8 mouse cellular contexts compared by ENCODE assay signal in the genomic region with DNA sequence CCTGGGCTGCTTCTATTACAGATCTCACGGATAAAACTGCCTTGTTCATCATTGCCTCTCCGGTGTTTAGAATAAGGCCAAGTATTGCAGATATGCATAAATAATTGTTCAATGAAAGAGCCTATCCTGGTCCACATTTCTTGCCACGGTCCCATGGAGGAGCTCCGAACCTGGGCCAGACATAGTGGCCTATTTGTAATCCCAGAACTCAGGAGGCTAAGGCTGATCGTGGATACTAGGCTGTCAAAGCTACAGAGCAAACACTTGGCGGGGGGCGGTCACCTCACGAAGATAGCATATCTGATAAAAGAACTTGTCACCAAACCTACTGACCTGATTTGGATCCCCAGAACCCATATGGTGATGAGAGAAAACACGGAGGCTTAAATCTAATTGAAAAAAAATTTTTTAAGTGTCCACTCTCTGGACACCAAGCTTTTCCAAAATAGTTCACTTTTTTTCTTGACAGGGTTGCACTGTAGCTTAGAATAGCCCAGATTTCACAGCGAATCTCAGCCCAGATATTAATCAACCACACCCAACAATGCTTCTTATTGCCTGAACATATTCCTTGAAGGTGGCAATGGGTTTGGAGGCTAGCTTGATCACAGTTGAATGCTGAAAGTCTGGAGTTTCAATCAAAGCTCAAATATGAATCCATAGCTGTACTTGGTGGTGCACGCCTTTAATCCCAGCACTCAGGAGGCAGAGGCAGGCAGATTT. TPM values are rescaled to one million over a fixed set of nuclear protein-coding genes. Genes with fewer than 3 reads are reported as not detected.
A peak's percentile ranks its signal among the peaks of the same experiment; 100 is the strongest.
DNase-seq lines count a peak whose midpoint lies in the region; ATAC-seq and TF ChIP-seq lines count a peak whose summit lies in the region.

No protein-coding gene starts in this region.

- peak overlapping the region; percentile 82 to 96 for H3K27ac ChIP-seq in heart, embryonic 14.5 days (replicated peaks in 1 of 2; ENCODE audit: control insufficient read depth in 1 of 2, insufficient read depth in 1 of 2, low read depth in 2 of 2, low read length in 2 of 2)
- peak overlapping the region; percentile 48; the same call in 1 of the 2 replicates for H3K27ac ChIP-seq in ES-E14 (ENCODE audit: insufficient read depth, low read depth, low read length, poor library complexity, severe bottlenecking)
- peak overlapping the region; percentile 87 for H3K27ac ChIP-seq in forebrain, embryonic 16.5 days (ENCODE audit: low read length)
- H3K27ac ChIP-seq in liver, embryonic 16.5 days (ENCODE audit: low read length) = peak overlapping the region; percentile 94

- peaks cover 70% of the 10 kb centered on the region for H3K36me3 ChIP-seq in heart, embryonic 14.5 days (ENCODE audit: control insufficient read depth, insufficient read depth, low read length)
- peaks cover 51% of the 10 kb centered on the region for H3K36me3 ChIP-seq in ES-E14 (ENCODE audit: control insufficient read depth, insufficient read depth, low read length, poor library complexity, severe bottlenecking)
- H3K36me3 ChIP-seq in forebrain, embryonic 16.5 days (ENCODE audit: control insufficient read depth, insufficient read depth) = peaks cover 23% of the 10 kb centered on the region
- H3K36me3 ChIP-seq in liver, embryonic 16.5 days (ENCODE audit: control insufficient read depth, insufficient read depth) = peaks cover 23% of the 10 kb centered on the region

- peaks cover 4 to 29% of the 10 kb centered on the region in 2 experiments for H3K4me1 ChIP-seq in heart, embryonic 14.5 days (ENCODE audit: control insufficient read depth in 2 of 2, insufficient read depth in 2 of 2, low read length in 2 of 2)
- peaks cover 0 to 10% of the 10 kb centered on the region in 2 experiments; a peak in 1 of 4 replicates for H3K4me1 ChIP-seq in ES-E14 (ENCODE audit: control insufficient read depth in 2 of 2, insufficient read depth in 2 of 2, low read length in 2 of 2, poor library complexity in 1 of 2)
- peaks cover 31% of the 10 kb centered on the region for H3K4me1 ChIP-seq in forebrain, embryonic 16.5 days (replicated peaks; ENCODE audit: control insufficient read depth, insufficient read depth, low read length)
- H3K4me1 ChIP-seq in liver, embryonic 16.5 days (ENCODE audit: control insufficient read depth, low read depth, low read length) = peaks cover 37% of the 10 kb centered on the region

- H3K4me3 ChIP-seq in heart, embryonic 14.5 days (ENCODE audit: control insufficient read depth in 1 of 2, insufficient read depth in 1 of 2, low read depth in 1 of 2, low read length in 2 of 2) = peak overlapping the region; percentile 93 to 95
- peak overlapping the region; percentile 88 to 95 for H3K4me3 ChIP-seq in ES-E14 (ENCODE audit: insufficient read depth in 1 of 2, low read depth in 1 of 2, low read length in 2 of 2, poor library complexity in 1 of 2, severe bottlenecking in 1 of 2)
- H3K4me3 ChIP-seq in forebrain, embryonic 16.5 days (replicated peaks; ENCODE audit: low read length) = peak overlapping the region; percentile 88
- H3K4me3 ChIP-seq in liver, embryonic 16.5 days (ENCODE audit: low read depth, low read length) = peak overlapping the region; percentile 94

- H3K9ac ChIP-seq in heart, embryonic 14.5 days (ENCODE audit: low read length) = peak overlapping the region; percentile 98
- peak overlapping the region; percentile 63 for H3K9ac ChIP-seq in ES-E14 (ENCODE audit: insufficient read depth, low read depth, low read length, poor library complexity, severe bottlenecking)
- peak overlapping the region; percentile 37 for H3K9ac ChIP-seq in forebrain, embryonic 16.5 days (replicated peaks; ENCODE audit: low read depth, low read length)
- H3K9ac ChIP-seq in liver, embryonic 16.5 days (ENCODE audit: low read depth, low read length) = peak overlapping the region; percentile 97

- peak overlapping the region; percentile 66 for H3K4me2 ChIP-seq in heart, embryonic 14.5 days (ENCODE audit: low read length)
- peak overlapping the region; percentile 51 for H3K4me2 ChIP-seq in forebrain, embryonic 16.5 days (ENCODE audit: low read length)
- H3K4me2 ChIP-seq in liver, embryonic 16.5 days (ENCODE audit: low read depth, low read length) = peak overlapping the region; percentile 66

- WGBS in heart, embryonic 14.5 days = 16% methylated on average over 11 of the region's 11 CpGs
- 30% methylated on average over 11 of the region's 11 CpGs for WGBS in forebrain, embryonic 16.5 days
- WGBS in liver, embryonic 16.5 days (ENCODE audit: insufficient replicate concordance) = 16% methylated on average over 11 of the region's 11 CpGs

- H3K9me3 ChIP-seq in heart, embryonic 14.5 days (ENCODE audit: control insufficient read depth, low read length) = no peaks in the 10 kb centered on the region
- H3K9me3 ChIP-seq in ES-E14 (ENCODE audit: control insufficient read depth, insufficient read depth, low read depth, low read length) = no peaks in the 10 kb centered on the region
- H3K9me3 ChIP-seq in forebrain, embryonic 16.5 days (ENCODE audit: control insufficient read depth, low read length) = no peaks in the 10 kb centered on the region
- H3K9me3 ChIP-seq in liver, embryonic 16.5 days (replicated peaks; ENCODE audit: control insufficient read depth, low read length) = no peaks in the 10 kb centered on the region

- no peak for ATAC-seq in heart, embryonic 14.5 days (ENCODE audit: insufficient number of reproducible peaks, insufficient read depth, low FRiP score, low read depth)
- ATAC-seq in forebrain, embryonic 16.5 days = peak; percentile 26; the same call in 1 of the 2 replicates
- ATAC-seq in liver, embryonic 16.5 days (ENCODE audit: low read depth) = no peak
- no peak for ATAC-seq in granulocyte monocyte progenitor cell, adult 5-6 weeks (replicated peaks; ENCODE audit: poor library complexity, severe bottlenecking)

- in situ Hi-C loops in ES-E14 (cut with MboI; ENCODE audit: low sequenced_read_pairs in 2 of 2, unreplicated experiment in 2 of 2) = no loop called here

- intact Hi-C loops in heart, postnatal 10 days (cut with DNase I) = loop anchor here (2.0 kb wide), 1 partner anchor 32 kb away; no protein-coding TSS in a partner anchor

- no peaks in the 10 kb centered on the region for H3K27me3 ChIP-seq in heart, embryonic 14.5 days (ENCODE audit: control insufficient read depth, insufficient read depth, low read length)
- H3K27me3 ChIP-seq in forebrain, embryonic 16.5 days (replicated peaks; ENCODE audit: control insufficient read depth, insufficient read depth, low read length) = no peaks in the 10 kb centered on the region
- H3K27me3 ChIP-seq in liver, embryonic 16.5 days (ENCODE audit: control insufficient read depth, insufficient read depth, low read depth, low read length) = no peaks in the 10 kb centered on the region

- no peak for DNase-seq in heart, postnatal 10 days
- DNase-seq in ES-E14 (ENCODE audit: low read depth, low spot score) = no peak
- no peak for DNase-seq in right cerebral cortex, postnatal 14 days
- no peak for DNase-seq in spleen, postnatal 14 days (ENCODE audit: low spot score in 2 of 2)

TF ChIP-seq in ES-E14, 5 proteins besides CTCF, POLR2A, EP300 and RAD21 (continues in another document):
- TF ChIP-seq ZNF384 (IDR thresholded peaks at IDR 0.05; ENCODE audit: low read depth, low read length) = no peak

RNA-seq across cellular contexts. Expression of gene Ppp4c, which starts 0.6 kb away (rescaled TPM):
- polyA plus RNA-seq in heart, embryonic 14.5 days (2014; fragmentation: Nextera tagmentation; extraction: Ambion mirVana) = 132 and 146 TPM in 2 replicates
- 10 to 100 TPM; 53.2 to 58.2 TPM for total RNA-seq in heart, postnatal 10 days (2021)
- total RNA-seq in ES-E14 (2012; rRNA removed) = 260 and 291 TPM in 2 replicates
- polyA plus RNA-seq in forebrain, embryonic 16.5 days (2015; fragmentation: Nextera tagmentation; extraction: Ambion mirVana) = 196 and 202 TPM in 2 replicates
- polyA plus RNA-seq in liver, embryonic 16.5 days (2015; fragmentation: Nextera tagmentation; extraction: Ambion mirVana) = 82.2 and 91.1 TPM in 2 replicates
- 160 and 219 TPM in 2 replicates for total RNA-seq in granulocyte monocyte progenitor cell, adult 5-6 weeks (2014; fragmentation: Nextera tagmentation)
- 131 and 137 TPM in 2 replicates for total RNA-seq in granulocyte monocyte progenitor cell, adult 5-6 weeks (2017)

RNA-seq across cellular contexts. Expression of gene Fam57b, which starts 4.6 kb away (rescaled TPM):
- 0.81 and 1.2 TPM in 2 replicates for polyA plus RNA-seq in heart, embryonic 14.5 days (2014; fragmentation: Nextera tagmentation; extraction: Ambion mirVana)
- 10 to 100 TPM; 10.1 to 11.0 TPM for total RNA-seq in heart, postnatal 10 days (2021)
- total RNA-seq in ES-E14 (2012; rRNA removed) = 1.9 and 2.5 TPM in 2 replicates
- 32.8 and 40.4 TPM in 2 replicates for polyA plus RNA-seq in forebrain, embryonic 16.5 days (2015; fragmentation: Nextera tagmentation; extraction: Ambion mirVana)
- not detected in 2 replicates for polyA plus RNA-seq in liver, embryonic 16.5 days (2015; fragmentation: Nextera tagmentation; extraction: Ambion mirVana)
- total RNA-seq in granulocyte monocyte progenitor cell, adult 5-6 weeks (2014; fragmentation: Nextera tagmentation) = not detected in 2 replicates
- total RNA-seq in granulocyte monocyte progenitor cell, adult 5-6 weeks (2017) = not detected in 2 replicates

RNA-seq across cellular contexts. Expression of gene Tbx6, which starts 11.6 kb away (rescaled TPM):
- 0.26 TPM in 1 of 2 replicates, not detected in the other for polyA plus RNA-seq in heart, embryonic 14.5 days (2014; fragmentation: Nextera tagmentation; extraction: Ambion mirVana)
- total RNA-seq in heart, postnatal 10 days (2021) = under 1 TPM; 0.29 to 0.35 TPM
- total RNA-seq in ES-E14 (2012; rRNA removed) = 0.89 and 1.7 TPM in 2 replicates
- 0.73 and 0.86 TPM in 2 replicates for polyA plus RNA-seq in forebrain, embryonic 16.5 days (2015; fragmentation: Nextera tagmentation; extraction: Ambion mirVana)
- 0.90 and 1.3 TPM in 2 replicates for polyA plus RNA-seq in liver, embryonic 16.5 days (2015; fragmentation: Nextera tagmentation; extraction: Ambion mirVana)
- 0.58 TPM in 1 of 2 replicates, not detected in the other for total RNA-seq in granulocyte monocyte progenitor cell, adult 5-6 weeks (2014; fragmentation: Nextera tagmentation)
- not detected in 2 replicates for total RNA-seq in granulocyte monocyte progenitor cell, adult 5-6 weeks (2017)

RNA-seq across cellular contexts. Expression of gene Ypel3, which starts 16.1 kb away (rescaled TPM):
- polyA plus RNA-seq in heart, embryonic 14.5 days (2014; fragmentation: Nextera tagmentation; extraction: Ambion mirVana) = 102 and 121 TPM in 2 replicates
- 10 to 100 TPM; 61.9 to 71.7 TPM for total RNA-seq in heart, postnatal 10 days (2021)
- total RNA-seq in ES-E14 (2012; rRNA removed) = 19.4 and 20.8 TPM in 2 replicates
- 199 and 202 TPM in 2 replicates for polyA plus RNA-seq in forebrain, embryonic 16.5 days (2015; fragmentation: Nextera tagmentation; extraction: Ambion mirVana)
- 102 and 119 TPM in 2 replicates for polyA plus RNA-seq in liver, embryonic 16.5 days (2015; fragmentation: Nextera tagmentation; extraction: Ambion mirVana)
- total RNA-seq in granulocyte monocyte progenitor cell, adult 5-6 weeks (2014; fragmentation: Nextera tagmentation) = 29.6 and 42.6 TPM in 2 replicates
- total RNA-seq in granulocyte monocyte progenitor cell, adult 5-6 weeks (2017) = 16.2 and 17.4 TPM in 2 replicates

RNA-seq across cellular contexts. Expression of gene Gdpd3, which starts 26.7 kb away (rescaled TPM):
- 0.67 and 2.7 TPM in 2 replicates for polyA plus RNA-seq in heart, embryonic 14.5 days (2014; fragmentation: Nextera tagmentation; extraction: Ambion mirVana)
- total RNA-seq in heart, postnatal 10 days (2021) = 1 to 10 TPM; 3.6 to 4.6 TPM
- total RNA-seq in ES-E14 (2012; rRNA removed) = 4.0 and 5.9 TPM in 2 replicates
- polyA plus RNA-seq in forebrain, embryonic 16.5 days (2015; fragmentation: Nextera tagmentation; extraction: Ambion mirVana) = 1.3 and 2.6 TPM in 2 replicates
- 0.36 and 0.55 TPM in 2 replicates for polyA plus RNA-seq in liver, embryonic 16.5 days (2015; fragmentation: Nextera tagmentation; extraction: Ambion mirVana)
- total RNA-seq in granulocyte monocyte progenitor cell, adult 5-6 weeks (2014; fragmentation: Nextera tagmentation) = 13.0 and 27.7 TPM in 2 replicates
- 3.6 and 11.3 TPM in 2 replicates for total RNA-seq in granulocyte monocyte progenitor cell, adult 5-6 weeks (2017)

Comparison
In these comparisons a context has a peak if more than half of its experiments do, and no peak if none do; other contexts are left out.
1. H3K9ac ChIP-seq: peak in every context shown above with its lines; median percentile 98 in heart, embryonic 14.5 days; 97 in liver, embryonic 16.5 days; 63 in ES-E14; 37 in forebrain, embryonic 16.5 days.